Mouse (Mus musculus) midbrain, embryonic 12.5 days (tissue): ENCODE data around the gene Arl3. TPM values are rescaled to one million over a fixed set of nuclear protein-coding genes. Genes with fewer than 3 reads are reported as not detected.

Experiments
- ATAC-seq: fragments of 200-750 bp; cut with Nextera tagmentation; 2 replicates; pipeline ENCODE4 v1.8.0; 2017; ENCODE audit warnings: low read depth, moderate TSS enrichment, moderate library complexity; ENCODE audit not compliant: low FRiP score
- H3K27ac ChIP-seq: fragments of 300-500 bp; sonication (generic); replicated peaks from 2 replicates; pipeline ENCODE4 v1.5.1; 2016; ENCODE audit warnings: mild to moderate bottlenecking
- H3K27me3 ChIP-seq: fragments of 300-500 bp; sonication (generic); 2 replicates; pipeline ENCODE4 v1.6.1; 2016; ENCODE audit warnings: mild to moderate bottlenecking
- H3K36me3 ChIP-seq: fragments of 300-500 bp; sonication (generic); 2 replicates; pipeline ENCODE4 v1.6.1; 2016
- H3K4me1 ChIP-seq: fragments of 300-500 bp; sonication (generic); 2 replicates; pipeline ENCODE4 v1.6.1; 2016
- H3K4me2 ChIP-seq: fragments of 300-500 bp; sonication (generic); replicated peaks from 2 replicates; pipeline ENCODE4 v1.6.1; 2016; ENCODE audit warnings: mild to moderate bottlenecking, moderate library complexity
- H3K4me3 ChIP-seq: fragments of 300-500 bp; sonication (generic); 2 replicates; pipeline ENCODE4 v1.5.1; 2016; ENCODE audit warnings: mild to moderate bottlenecking
- H3K9ac ChIP-seq: fragments of 300-500 bp; sonication (generic); replicated peaks from 2 replicates; pipeline ENCODE4 v1.6.1; 2016; ENCODE audit warnings: mild to moderate bottlenecking, moderate library complexity
- H3K9me3 ChIP-seq: fragments of 300-500 bp; sonication (generic); 2 replicates; pipeline ENCODE4 v1.6.1; 2016; ENCODE audit warnings: mild to moderate bottlenecking
- WGBS: fragments of 180-500 bp; shearing (Covaris S2); methylation state at CpG from one replicate; pipeline ENCODE4 v1.1.7; 2016; 5-methylcytosine and 5-hydroxymethylcytosine counted together
- polyA plus RNA-seq: library from polyadenylated mRNA; unstranded; fragments of >200 nt; fragmentation: Nextera tagmentation; extraction: Ambion mirVana; gene quantifications from 2 replicates; pipeline ENCODE4 v1.2.1, GENCODE M21; 2016

Arl3 gene
- polyA plus RNA-seq, 1 experiment from 2014 or later, result 208 TPM

GRCm38 (mm10) chr19:46508738-46509137 is 64.3 kb downstream of the Arl3 start:
- Histone ChIP-seq H3K4me1 (peaks cover 68% of the 10 kb centered on the region), H3K9me3 (no peaks in the 10 kb centered on the region), H3K4me2 (peak overlapping the region; percentile 94; the same call in 1 of the 2 replicates), H3K9ac (peak overlapping the region; percentile 39), H3K27ac (0 out of 2 replicates have a peak overlapping the region, but pooled peaks have one; percentile 97), H3K36me3 (peaks cover 77% of the 10 kb centered on the region), H3K4me3 (no peak overlapping the region), H3K27me3 (no peaks in the 10 kb centered on the region)
- no peak for ATAC-seq
- WGBS, result 84% methylated on average over 3 of the region's 3 CpGs

- Histone ChIP-seq H3K4me2 (peak overlapping the region; percentile 94), H3K4me1 (peaks cover 68% of the 10 kb centered on the region), H3K9me3 (no peaks in the 10 kb centered on the region), H3K27ac (peak overlapping the region; percentile 97), H3K36me3 (peaks cover 68% of the 10 kb centered on the region), H3K4me3 (peak overlapping the region; percentile 66), H3K27me3 (no peaks in the 10 kb centered on the region), H3K9ac (peak overlapping the region; percentile 99)
- no peak for ATAC-seq
- WGBS, result 69% methylated on average over 1 of the region's 1 CpGs
Observed at GRCm38 (mm10) chr19:46507806-46508205, 65.2 kb downstream of the Arl3 start.

GRCm38 (mm10) chr19:46507181-46507581 is 65.8 kb downstream of the Arl3 start:
- ATAC-seq, result peak; percentile 51
- peak overlapping the region; percentile 66 for H3K4me3 ChIP-seq
- peak overlapping the region; percentile 97 for H3K27ac ChIP-seq
- H3K9me3 ChIP-seq, result no peaks in the 10 kb centered on the region
- peaks cover 61% of the 10 kb centered on the region for H3K36me3 ChIP-seq
- peak overlapping the region; percentile 99 for H3K9ac ChIP-seq
- H3K4me2 ChIP-seq, result peak overlapping the region; percentile 94
- WGBS, result 14% methylated on average over 8 of the region's 8 CpGs
- no peaks in the 10 kb centered on the region for H3K27me3 ChIP-seq
- H3K4me1 ChIP-seq, result peaks cover 68% of the 10 kb centered on the region

GRCm38 (mm10) chr19:46506372-46506717 is 66.7 kb downstream of the Arl3 start:
- WGBS, result 37% methylated on average over 3 of the region's 3 CpGs
- H3K4me2 ChIP-seq, result peak overlapping the region; percentile 94
- peaks cover 55% of the 10 kb centered on the region for H3K36me3 ChIP-seq
- peaks cover 68% of the 10 kb centered on the region for H3K4me1 ChIP-seq
- H3K9ac ChIP-seq, result peak overlapping the region; percentile 99
- H3K9me3 ChIP-seq, result no peaks in the 10 kb centered on the region
- ATAC-seq, result no peak
- H3K4me3 ChIP-seq, result peak overlapping the region; percentile 66
- H3K27me3 ChIP-seq, result no peaks in the 10 kb centered on the region
- H3K27ac ChIP-seq, result peak overlapping the region; percentile 97

- peak overlapping the region; percentile 100 for H3K27ac ChIP-seq
- peak overlapping the region; percentile 94 for H3K4me2 ChIP-seq
- no peaks in the 10 kb centered on the region for H3K27me3 ChIP-seq
- WGBS, result 69% methylated on average over 8 of the region's 8 CpGs
- ATAC-seq, result no peak
- H3K36me3 ChIP-seq, result peaks cover 52% of the 10 kb centered on the region
- H3K9me3 ChIP-seq, result no peaks in the 10 kb centered on the region
- peaks cover 68% of the 10 kb centered on the region for H3K4me1 ChIP-seq
- peak overlapping the region; percentile 66 for H3K4me3 ChIP-seq
- H3K9ac ChIP-seq, result peak overlapping the region; percentile 99
Observed at GRCm38 (mm10) chr19:46505646-46506371, 67.2 kb downstream of the Arl3 start.

GRCm38 (mm10) chr19:46504822-46505417 is 68.1 kb downstream of the Arl3 start:
- H3K9ac ChIP-seq, result peak overlapping the region; percentile 99
- H3K27me3 ChIP-seq, result no peaks in the 10 kb centered on the region
- peak overlapping the region; percentile 66 for H3K4me3 ChIP-seq
- H3K27ac ChIP-seq, result peak overlapping the region; percentile 100
- H3K4me2 ChIP-seq, result peak overlapping the region; percentile 94
- peaks cover 61% of the 10 kb centered on the region for H3K4me1 ChIP-seq
- 53% methylated on average over 9 of the region's 9 CpGs for WGBS
- H3K36me3 ChIP-seq, result peaks cover 43% of the 10 kb centered on the region
- no peak for ATAC-seq
- H3K9me3 ChIP-seq, result no peaks in the 10 kb centered on the region

GRCm38 (mm10) chr19:46504085-46504552 is 68.9 kb downstream of the Arl3 start:
- Histone ChIP-seq H3K4me1 (peaks cover 53% of the 10 kb centered on the region), H3K27me3 (no peaks in the 10 kb centered on the region)
- WGBS, result 1% methylated on average over 4 of the region's 4 CpGs

GRCm38 (mm10) chr19:46503351-46504084 is 69.5 kb downstream of the Arl3 start:
- peak overlapping the region; percentile 94 for H3K4me2 ChIP-seq
- 0% methylated on average over 21 of the region's 21 CpGs for WGBS
- H3K27me3 ChIP-seq, result no peaks in the 10 kb centered on the region
- H3K9me3 ChIP-seq, result no peaks in the 10 kb centered on the region
- peak overlapping the region; percentile 66 for H3K4me3 ChIP-seq
- ATAC-seq, result no peak
- peaks cover 33% of the 10 kb centered on the region for H3K36me3 ChIP-seq
- H3K27ac ChIP-seq, result peak overlapping the region; percentile 100
- H3K9ac ChIP-seq, result peak overlapping the region; percentile 99
- peaks cover 50% of the 10 kb centered on the region for H3K4me1 ChIP-seq

More at GRCm38 (mm10) chr19:46504085-46504552, 68.9 kb downstream of the Arl3 start:
- Histone ChIP-seq H3K4me3 (peak overlapping the region; percentile 66), H3K9ac (peak overlapping the region; percentile 99), H3K4me2 (peak overlapping the region; percentile 94), H3K9me3 (no peaks in the 10 kb centered on the region), H3K27ac (peak overlapping the region; percentile 100), H3K36me3 (peaks cover 38% of the 10 kb centered on the region)
- no peak for ATAC-seq

- ATAC-seq, result no peak
- under 1% methylated on average over 53 of the region's 53 CpGs for WGBS
Observed at GRCm38 (mm10) chr19:46502471-46503166, 70.4 kb downstream of the Arl3 start.

GRCm38 (mm10) chr19:46502069-46502455 is 70.9 kb downstream of the Arl3 start:
- no peak for ATAC-seq
- Histone ChIP-seq H3K9me3 (no peaks in the 10 kb centered on the region), H3K27me3 (no peaks in the 10 kb centered on the region), H3K4me3 (peak overlapping the region; percentile 66), H3K9ac (peak overlapping the region; percentile 99), H3K4me2 (peak overlapping the region; percentile 94), H3K4me1 (peaks cover 35% of the 10 kb centered on the region), H3K27ac (peak overlapping the region; percentile 100), H3K36me3 (peaks cover 20% of the 10 kb centered on the region; the same call in 1 of the 2 replicates)
- WGBS, result 0% methylated on average over 26 of the region's 46 CpGs

More at GRCm38 (mm10) chr19:46502471-46503166, 70.4 kb downstream of the Arl3 start:
- H3K27me3 ChIP-seq, result no peaks in the 10 kb centered on the region
- H3K27ac ChIP-seq, result peak overlapping the region; percentile 100
- peaks cover 25% of the 10 kb centered on the region; the same call in 1 of the 2 replicates for H3K36me3 ChIP-seq
- peak overlapping the region; percentile 94 for H3K4me2 ChIP-seq
- H3K4me3 ChIP-seq, result peak overlapping the region; percentile 66
- H3K9me3 ChIP-seq, result no peaks in the 10 kb centered on the region
- peak overlapping the region; percentile 99 for H3K9ac ChIP-seq
- peaks cover 41% of the 10 kb centered on the region for H3K4me1 ChIP-seq

GRCm38 (mm10) chr19:46501401-46502068 is 71.5 kb downstream of the Arl3 start, which contains the start of gene Trim8:
Trim8 (plus strand) TSS chr19:46501702.
- peaks cover 16% of the 10 kb centered on the region; the same call in 1 of the 2 replicates for H3K36me3 ChIP-seq
- peak; percentile 63 for ATAC-seq
- peak within 1 kb of the TSS; percentile 66 for H3K4me3 ChIP-seq
- 0% methylated on average over 35 of the region's 64 CpGs for WGBS
- peak within 1 kb of the TSS; percentile 100 for H3K27ac ChIP-seq
- H3K27me3 ChIP-seq, result no peaks in the 10 kb centered on the region
- peaks cover 30% of the 10 kb centered on the region for H3K4me1 ChIP-seq
- H3K9me3 ChIP-seq, result no peaks in the 10 kb centered on the region
- H3K9ac ChIP-seq, result peak within 1 kb of the TSS; percentile 99
- peak within 1 kb of the TSS; percentile 94 for H3K4me2 ChIP-seq
